Mouse (Mus musculus): ENCODE results near the gene Notch4. TPM values are rescaled to one million over a fixed set of nuclear protein-coding genes. Genes with fewer than 3 reads are reported as not detected.

The Notch4 gene
- polyA plus RNA-seq, 1 experiment from 2014 or later: 10.2 TPM

- WGBS: 2% methylated on average over 47 of the region's 48 CpGs
- H3K27ac ChIP-seq: no peak overlapping the region
Measured at GRCm38 (mm10) chr17:34630761-34631301, 66.8 kb downstream of the Notch4 start.

GRCm38 (mm10) chr17:34631647-34632046 lies 67.6 kb downstream of the Notch4 start:
- Histone ChIP-seq H3K4me1 (peaks cover 47% of the 10 kb centered on the region), H3K36me3 (no peaks in the 10 kb centered on the region), H3K4me3 (peak overlapping the region; percentile 24), H3K9ac (peak overlapping the region; percentile 38; the same call in 1 of the 2 replicates), H3K4me2 (replicated peaks) (peak overlapping the region; percentile 86), H3K9me3 (no peaks in the 10 kb centered on the region), H3K27me3 (replicated peaks) (peaks cover 45% of the 10 kb centered on the region), H3K27ac (no peak overlapping the region)
- ATAC-seq (ENCODE audit: low FRiP score, low read depth): no peak
- 3% methylated on average over 12 of the region's 12 CpGs for WGBS

More at GRCm38 (mm10) chr17:34630761-34631301, 66.8 kb downstream of the Notch4 start:
- no peak for ATAC-seq (ENCODE audit: low FRiP score, low read depth)
- Histone ChIP-seq H3K4me3 (peak overlapping the region; percentile 32), H3K4me1 (peaks cover 55% of the 10 kb centered on the region), H3K27me3 (replicated peaks) (peaks cover 45% of the 10 kb centered on the region), H3K36me3 (no peaks in the 10 kb centered on the region), H3K9me3 (no peaks in the 10 kb centered on the region), H3K4me2 (replicated peaks) (peak overlapping the region; percentile 86), H3K9ac (peak overlapping the region; percentile 50)

DNA sequence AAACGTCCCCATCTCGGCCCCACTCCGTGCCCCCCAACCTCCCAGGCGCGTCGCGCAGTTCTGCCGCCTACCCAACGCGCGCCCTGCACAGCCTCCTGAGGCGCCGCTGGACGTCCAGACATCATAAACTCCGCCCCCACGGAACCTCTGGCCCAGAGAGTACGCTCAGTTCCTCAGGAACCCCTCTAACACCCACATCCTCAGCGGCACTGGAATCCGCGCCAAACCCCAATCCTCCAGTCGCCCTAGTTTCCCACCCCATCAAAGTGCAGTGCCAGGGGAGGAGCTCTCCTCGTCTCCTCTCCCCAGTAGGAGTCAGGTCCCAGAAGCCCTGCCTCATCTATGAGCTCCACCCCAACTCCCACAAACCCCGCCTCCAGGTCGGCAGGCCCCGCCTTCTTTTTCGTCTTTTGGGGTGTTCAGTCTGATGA lies 68.2 kb downstream of the Notch4 start:
- peaks cover 47% of the 10 kb centered on the region for H3K4me1 ChIP-seq

DNA sequence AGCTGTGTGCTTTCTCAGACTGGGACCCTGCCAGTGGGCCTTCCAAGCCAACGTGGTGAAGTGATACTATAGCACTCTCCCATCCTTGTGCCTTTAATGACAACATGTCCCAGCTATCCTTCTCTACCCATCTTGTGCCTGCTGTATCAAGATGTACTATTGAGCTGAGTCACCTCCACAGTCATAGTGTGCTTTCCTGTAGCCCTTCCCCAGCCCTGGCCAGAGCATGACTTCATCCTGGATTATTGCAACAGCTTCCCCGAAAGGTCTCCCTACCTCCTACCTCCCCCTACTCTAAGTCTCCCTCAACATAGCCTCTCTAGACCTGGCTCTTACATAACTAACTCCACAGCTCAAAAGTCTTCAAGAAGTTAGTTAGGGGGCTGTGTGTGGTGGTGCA lies 71.6 kb downstream of the Notch4 start:
- H3K27me3 ChIP-seq (replicated peaks): peaks cover 29% of the 10 kb centered on the region
- ATAC-seq (ENCODE audit: low FRiP score, low read depth): no peak

More for the DNA sequence above, 68.2 kb downstream of the Notch4 start:
- peaks cover 45% of the 10 kb centered on the region for H3K27me3 ChIP-seq (replicated peaks)
- no peak for ATAC-seq (ENCODE audit: low FRiP score, low read depth)
- under 1% methylated on average over 26 of the region's 26 CpGs for WGBS
- H3K4me2 ChIP-seq (replicated peaks): peak overlapping the region; percentile 86
- H3K9ac ChIP-seq: peak overlapping the region; percentile 38; the same call in 1 of the 2 replicates
- no peaks in the 10 kb centered on the region for H3K9me3 ChIP-seq
- H3K36me3 ChIP-seq: no peaks in the 10 kb centered on the region
- no peak overlapping the region for H3K27ac ChIP-seq
- peak overlapping the region; percentile 24 for H3K4me3 ChIP-seq

GRCm38 (mm10) chr17:34637459-34637858 lies 73.4 kb downstream of the Notch4 start:
- H3K4me1 ChIP-seq: peaks cover 10% of the 10 kb centered on the region
- no peak for ATAC-seq (ENCODE audit: low FRiP score, low read depth)
- no peak overlapping the region for H3K4me3 ChIP-seq
- WGBS: 65% methylated on average over 3 of the region's 3 CpGs
- peaks cover 11% of the 10 kb centered on the region for H3K27me3 ChIP-seq (replicated peaks)
- H3K36me3 ChIP-seq: no peaks in the 10 kb centered on the region
- H3K9ac ChIP-seq: no peak overlapping the region
- H3K4me2 ChIP-seq (replicated peaks): no peak overlapping the region
- no peaks in the 10 kb centered on the region for H3K9me3 ChIP-seq
- H3K27ac ChIP-seq: no peak overlapping the region

More for the DNA sequence above, 71.6 kb downstream of the Notch4 start:
- H3K27ac ChIP-seq: no peak overlapping the region
- no peak overlapping the region for H3K4me3 ChIP-seq
- WGBS: 73% methylated on average over 2 of the region's 2 CpGs
- no peak overlapping the region for H3K4me2 ChIP-seq (replicated peaks)
- no peaks in the 10 kb centered on the region for H3K36me3 ChIP-seq
- no peaks in the 10 kb centered on the region for H3K9me3 ChIP-seq
- H3K9ac ChIP-seq: no peak overlapping the region
- H3K4me1 ChIP-seq: peaks cover 20% of the 10 kb centered on the region

Other genes starting within 250 kb of the Notch4 start
- gene H2-Eb2, start 238.6 kb upstream of the Notch4 start, polyA plus RNA-seq (2016; fragmentation: Nextera tagmentation; extraction: Ambion mirVana): 0.20 TPM in 1 of 2 replicates, not detected in the other
- gene Btnl2, start 209.4 kb upstream of the Notch4 start, polyA plus RNA-seq (2016; fragmentation: Nextera tagmentation; extraction: Ambion mirVana): not detected in 2 replicates
- not detected in 2 replicates for gene Btnl1, start 187.1 kb upstream of the Notch4 start, polyA plus RNA-seq (2016; fragmentation: Nextera tagmentation; extraction: Ambion mirVana)
- gene BC051142, start 165.4 kb upstream of the Notch4 start, polyA plus RNA-seq (2016; fragmentation: Nextera tagmentation; extraction: Ambion mirVana): 1.4 and 1.6 TPM in 2 replicates
- gene Btnl4, start 87.0 kb upstream of the Notch4 start, polyA plus RNA-seq (2016; fragmentation: Nextera tagmentation; extraction: Ambion mirVana): not detected in 2 replicates
- gene Btnl6, start 46.9 kb upstream of the Notch4 start, polyA plus RNA-seq (2016; fragmentation: Nextera tagmentation; extraction: Ambion mirVana): not detected in 2 replicates
- 4.2 and 5.5 TPM in 2 replicates for gene Gpsm3, start 25.5 kb downstream of the Notch4 start, polyA plus RNA-seq (2016; fragmentation: Nextera tagmentation; extraction: Ambion mirVana)
- gene Pbx2, start 27.0 kb downstream of the Notch4 start, polyA plus RNA-seq (2016; fragmentation: Nextera tagmentation; extraction: Ambion mirVana): 17.1 and 18.4 TPM in 2 replicates
- gene Ager, start 33.6 kb downstream of the Notch4 start, polyA plus RNA-seq (2016; fragmentation: Nextera tagmentation; extraction: Ambion mirVana): 1.9 and 2.3 TPM in 2 replicates
- gene Rnf5, start 39.4 kb downstream of the Notch4 start, polyA plus RNA-seq (2016; fragmentation: Nextera tagmentation; extraction: Ambion mirVana): 249 and 263 TPM in 2 replicates
- 81.1 and 97.7 TPM in 2 replicates for gene Agpat1, start 40.0 kb downstream of the Notch4 start, polyA plus RNA-seq (2016; fragmentation: Nextera tagmentation; extraction: Ambion mirVana)
- gene Egfl8, start 51.7 kb downstream of the Notch4 start, polyA plus RNA-seq (2016; fragmentation: Nextera tagmentation; extraction: Ambion mirVana): 13.0 and 15.5 TPM in 2 replicates
- gene Ppt2, start 64.2 kb downstream of the Notch4 start, polyA plus RNA-seq (2016; fragmentation: Nextera tagmentation; extraction: Ambion mirVana): 22.9 and 25.2 TPM in 2 replicates
- gene Prrt1, start 65.3 kb downstream of the Notch4 start, polyA plus RNA-seq (2016; fragmentation: Nextera tagmentation; extraction: Ambion mirVana): 1.4 and 1.6 TPM in 2 replicates
- gene Fkbpl, start 80.5 kb downstream of the Notch4 start, polyA plus RNA-seq (2016; fragmentation: Nextera tagmentation; extraction: Ambion mirVana): 17.4 and 17.5 TPM in 2 replicates
- 116 and 120 TPM in 2 replicates for gene Atf6b, start 82.9 kb downstream of the Notch4 start, polyA plus RNA-seq (2016; fragmentation: Nextera tagmentation; extraction: Ambion mirVana)
- gene Tnxb, start 106.3 kb downstream of the Notch4 start, polyA plus RNA-seq (2016; fragmentation: Nextera tagmentation; extraction: Ambion mirVana): 0.03 TPM in 2 replicates
- not detected in 2 replicates for gene C4b, start 179.6 kb downstream of the Notch4 start, polyA plus RNA-seq (2016; fragmentation: Nextera tagmentation; extraction: Ambion mirVana)
- gene Cyp21a1, start 240.3 kb downstream of the Notch4 start, polyA plus RNA-seq (2016; fragmentation: Nextera tagmentation; extraction: Ambion mirVana): not detected in 2 replicates